Mouse (Mus musculus): Measurements from ENCODE around the gene Vmn1r202. TPM values are rescaled to one million over a fixed set of nuclear protein-coding genes. Genes with fewer than 3 reads are reported as not detected.

Vmn1r202 gene
- polyA plus RNA-seq (2015; fragmentation: Nextera tagmentation; extraction: Ambion mirVana): not detected in 2 replicates

DNA sequence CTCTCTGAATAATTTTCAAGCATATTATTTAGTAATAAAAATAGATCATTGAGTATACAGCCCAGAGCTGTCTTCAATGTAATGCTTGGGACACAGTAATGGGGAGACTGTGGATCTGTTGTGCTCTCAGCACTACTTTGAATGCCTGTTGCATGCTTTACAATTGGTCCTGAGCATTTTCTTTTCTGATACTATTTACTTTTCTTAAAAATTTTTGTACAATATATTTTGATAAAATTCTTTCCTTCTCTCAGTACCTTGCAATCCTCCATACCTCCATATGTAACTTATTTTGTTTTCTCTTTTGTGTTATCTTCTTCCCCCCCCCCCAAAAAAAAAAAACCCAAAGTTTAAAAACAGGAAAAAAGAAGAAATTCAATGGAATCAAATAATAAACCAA is at the start of gene Vmn1r202:
Gene Vmn1r202, minus strand, starts transcription at position 101 of the 400 bp plus-strand sequence.

GRCm38 (mm10) chr13:22552898-22553297 is 47.7 kb upstream of the Vmn1r202 start, which contains the start of gene Vmn1r204:
Gene Vmn1r204 (plus strand): TSS chr13:22553198.

DNA sequence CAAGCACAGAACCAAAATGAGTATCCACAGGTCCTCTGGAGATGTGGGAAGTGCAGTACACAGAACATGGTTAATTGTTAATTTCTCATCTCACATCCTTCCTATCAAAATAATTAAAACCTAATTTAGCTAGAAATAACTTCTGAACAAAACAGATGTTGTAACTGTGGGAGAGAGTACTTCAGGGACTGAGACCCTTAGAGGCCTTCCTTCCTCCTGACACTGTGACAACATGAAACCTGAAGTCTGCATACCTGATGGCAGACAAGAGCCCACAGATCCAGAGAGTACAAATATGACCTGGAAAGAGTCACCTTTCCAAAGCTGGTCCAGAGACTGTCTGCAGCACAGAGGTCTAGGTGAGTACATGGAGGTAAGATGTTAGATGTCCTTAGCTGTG is 12.6 kb upstream of the Vmn1r202 start, which contains the start of gene Vmn1r203:
Gene Vmn1r203, plus strand, starts transcription at position 301 of the 400 bp plus-strand sequence.

GRCm38 (mm10) chr13:22471623-22472022 is 33.6 kb downstream of the Vmn1r202 start, which contains the start of gene Vmn1r201:
Gene Vmn1r201 (plus strand): TSS chr13:22471923.

Other genes starting within 250 kb of the Vmn1r202 start
- not detected in 2 replicates for gene Vmn1r195, start 234.9 kb downstream of the Vmn1r202 start, polyA plus RNA-seq (2015; fragmentation: Nextera tagmentation; extraction: Ambion mirVana)
- gene Vmn1r196, start 215.5 kb downstream of the Vmn1r202 start, polyA plus RNA-seq (2015; fragmentation: Nextera tagmentation; extraction: Ambion mirVana): not detected in 2 replicates
- gene Vmn1r197, start 180.8 kb downstream of the Vmn1r202 start, polyA plus RNA-seq (2015; fragmentation: Nextera tagmentation; extraction: Ambion mirVana): not detected in 2 replicates
- gene Vmn1r198, start 155.0 kb downstream of the Vmn1r202 start, polyA plus RNA-seq (2015; fragmentation: Nextera tagmentation; extraction: Ambion mirVana): not detected in 2 replicates
- not detected in 2 replicates for gene Vmn1r199, start 125.6 kb downstream of the Vmn1r202 start, polyA plus RNA-seq (2015; fragmentation: Nextera tagmentation; extraction: Ambion mirVana)
- not detected in 2 replicates for gene Vmn1r200, start 115.0 kb downstream of the Vmn1r202 start, polyA plus RNA-seq (2015; fragmentation: Nextera tagmentation; extraction: Ambion mirVana)
- gene Vmn1r201, start 33.5 kb downstream of the Vmn1r202 start, polyA plus RNA-seq (2015; fragmentation: Nextera tagmentation; extraction: Ambion mirVana): not detected in 2 replicates
- not detected in 2 replicates for gene Vmn1r203, start 12.7 kb upstream of the Vmn1r202 start, polyA plus RNA-seq (2015; fragmentation: Nextera tagmentation; extraction: Ambion mirVana)
- not detected in 2 replicates for gene Vmn1r204, start 47.8 kb upstream of the Vmn1r202 start, polyA plus RNA-seq (2015; fragmentation: Nextera tagmentation; extraction: Ambion mirVana)
- not detected in 2 replicates for gene Vmn1r205, start 87.6 kb upstream of the Vmn1r202 start, polyA plus RNA-seq (2015; fragmentation: Nextera tagmentation; extraction: Ambion mirVana)
- gene Vmn1r206, start 118.9 kb upstream of the Vmn1r202 start, polyA plus RNA-seq (2015; fragmentation: Nextera tagmentation; extraction: Ambion mirVana): not detected in 2 replicates
- not detected in 2 replicates for gene Vmn1r207-ps, start 224.2 kb upstream of the Vmn1r202 start, polyA plus RNA-seq (2015; fragmentation: Nextera tagmentation; extraction: Ambion mirVana)